Mouse (Mus musculus): ENCODE data around the gene Slc39a11. TPM values are rescaled to one million over a fixed set of nuclear protein-coding genes. Genes with fewer than 3 reads are reported as not detected.

Slc39a11 gene
- polyA plus RNA-seq, 1 experiment from 2014 or later = 25.4 TPM

DNA sequence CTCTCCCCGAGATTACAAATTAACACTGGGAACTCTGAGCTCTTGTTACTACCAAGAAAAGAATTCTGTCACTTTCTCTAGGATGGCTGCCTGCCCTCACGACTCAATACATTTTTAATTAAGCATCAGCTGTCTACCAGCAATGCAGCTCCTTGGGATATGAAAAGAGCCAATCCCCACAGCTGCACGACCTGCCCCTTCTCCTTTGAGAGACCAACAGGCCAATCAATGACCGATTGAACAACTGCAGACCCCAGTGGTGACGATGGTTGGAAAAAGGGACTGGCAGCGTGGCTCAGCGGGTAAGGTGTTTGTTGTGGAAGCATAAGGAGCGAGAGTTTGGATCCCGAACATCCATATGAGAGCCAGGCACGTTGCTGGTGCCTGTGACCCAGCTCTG, 181.9 kb downstream of the Slc39a11 start:
- no peaks in the 10 kb centered on the region for H3K36me3 ChIP-seq (ENCODE audit: insufficient read depth, low read length)
- H3K4me1 ChIP-seq (ENCODE audit: insufficient read depth, low read length) = peaks cover 5% of the 10 kb centered on the region; the same call in 1 of the 2 replicates
- no peak overlapping the region for H3K4me3 ChIP-seq (ENCODE audit: low read length)
- no peak for ATAC-seq (ENCODE audit: low FRiP score, low TSS enrichment)
- no peak overlapping the region for H3K9ac ChIP-seq (replicated peaks; ENCODE audit: low read length)
- H3K27ac ChIP-seq (ENCODE audit: low read length) = no peak overlapping the region
- WGBS = 72% methylated on average over 10 of the region's 10 CpGs
- H3K27me3 ChIP-seq (ENCODE audit: insufficient read depth, low read length) = no peaks in the 10 kb centered on the region
- no peak overlapping the region for H3K4me2 ChIP-seq (replicated peaks; ENCODE audit: low read depth, low read length)
- H3K9me3 ChIP-seq (ENCODE audit: low read length) = no peaks in the 10 kb centered on the region

DNA sequence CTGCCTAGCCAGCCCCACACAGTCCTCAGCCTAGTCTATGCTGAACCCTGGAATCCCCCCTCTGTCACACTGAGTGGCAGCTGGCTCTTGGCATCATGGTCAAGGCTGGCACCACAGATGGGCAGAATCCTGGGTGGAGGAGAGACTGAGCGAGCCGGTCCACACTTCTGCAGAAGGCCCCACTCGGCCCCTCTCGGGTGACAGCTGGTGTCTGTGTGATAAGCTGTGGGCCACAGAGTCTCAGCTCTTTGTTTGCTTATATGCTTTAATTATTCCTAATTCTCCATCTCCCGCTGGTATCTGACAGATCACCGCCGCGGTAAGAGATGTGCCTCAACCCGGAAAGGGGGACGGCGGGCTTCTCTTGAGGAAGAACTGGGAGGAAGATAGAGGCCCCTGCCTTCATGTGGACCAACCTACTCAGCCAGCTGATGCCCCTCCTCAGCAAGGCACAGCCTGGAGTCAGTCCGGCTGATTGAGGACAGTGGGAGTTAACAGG, 182.5 kb downstream of the Slc39a11 start:
- 85% methylated on average over 12 of the region's 12 CpGs for WGBS

DNA sequence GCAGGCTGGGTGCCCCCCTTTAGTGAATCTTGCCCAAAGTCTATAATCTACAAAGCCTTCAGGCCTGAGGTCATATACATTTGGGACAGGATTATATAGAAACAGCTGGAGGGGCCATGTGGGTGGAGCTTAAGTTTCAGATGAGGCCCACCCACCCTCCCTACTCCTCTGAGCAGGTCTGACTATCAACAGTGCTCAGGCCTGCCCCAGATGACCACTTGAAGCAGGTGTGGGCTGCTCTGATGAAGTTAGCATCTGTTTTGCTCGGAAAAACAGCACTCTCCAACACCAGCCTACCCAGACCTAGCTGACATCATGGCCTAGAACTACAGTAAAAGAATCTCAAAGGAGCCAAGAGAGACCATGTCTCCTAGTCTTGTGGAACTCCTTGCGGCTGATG, 189.8 kb downstream of the Slc39a11 start:
- 84% methylated on average over 2 of the region's 2 CpGs for WGBS

More for the DNA sequence above, 182.5 kb downstream of the Slc39a11 start:
- Histone ChIP-seq H3K27me3 (ENCODE audit: insufficient read depth, low read length) (no peaks in the 10 kb centered on the region), H3K9me3 (ENCODE audit: low read length) (no peaks in the 10 kb centered on the region), H3K4me3 (ENCODE audit: low read length) (no peak overlapping the region), H3K4me1 (ENCODE audit: insufficient read depth, low read length) (peaks cover 5% of the 10 kb centered on the region; the same call in 1 of the 2 replicates), H3K36me3 (ENCODE audit: insufficient read depth, low read length) (no peaks in the 10 kb centered on the region), H3K9ac (replicated peaks; ENCODE audit: low read length) (no peak overlapping the region), H3K27ac (ENCODE audit: low read length) (no peak overlapping the region), H3K4me2 (replicated peaks; ENCODE audit: low read depth, low read length) (no peak overlapping the region)
- no peak for ATAC-seq (ENCODE audit: low FRiP score, low TSS enrichment)

DNA sequence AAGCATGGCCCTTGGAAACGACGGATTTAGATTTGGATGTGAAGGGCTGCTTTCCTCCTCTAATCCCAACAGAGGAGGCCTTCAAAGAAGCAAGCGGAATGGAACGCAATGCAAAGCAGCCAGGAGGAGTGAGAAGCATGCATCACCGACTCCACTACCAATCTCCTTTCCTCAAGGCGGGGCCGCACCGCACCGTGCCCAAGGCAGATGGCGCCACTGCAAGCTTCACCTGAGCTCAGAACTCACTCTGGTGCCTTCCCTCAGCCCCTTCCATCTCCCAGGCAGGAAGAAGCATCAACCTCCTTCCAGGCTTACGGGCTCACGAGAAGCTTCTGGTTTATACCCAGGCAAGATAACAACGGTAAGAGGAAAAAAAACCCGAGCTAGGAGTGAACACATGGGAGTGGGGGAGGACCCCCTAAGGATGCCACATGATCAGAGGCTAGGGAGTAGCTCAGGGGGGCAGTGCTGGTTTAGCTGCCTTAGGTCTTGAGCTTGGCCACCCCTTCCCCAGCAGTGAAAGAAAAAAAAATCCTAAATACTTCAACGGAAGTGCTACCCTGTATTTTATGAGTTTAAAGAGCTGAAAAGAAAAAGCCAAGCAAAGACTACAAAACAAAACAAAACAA, 191.2 kb downstream of the Slc39a11 start:
- ATAC-seq (ENCODE audit: low FRiP score, low TSS enrichment) = peak; percentile 72
- Histone ChIP-seq H3K4me1 (ENCODE audit: insufficient read depth, low read length) (peaks cover 11% of the 10 kb centered on the region), H3K4me3 (ENCODE audit: low read length) (no peak overlapping the region), H3K36me3 (ENCODE audit: insufficient read depth, low read length) (no peaks in the 10 kb centered on the region), H3K27ac (ENCODE audit: low read length) (peak overlapping the region; percentile 31; the same call in 1 of the 2 replicates), H3K27me3 (ENCODE audit: insufficient read depth, low read length) (no peaks in the 10 kb centered on the region), H3K9me3 (ENCODE audit: low read length) (0 out of 2 replicates have a peak, but pooled peaks cover 8% of the 10 kb centered on the region), H3K9ac (replicated peaks; ENCODE audit: low read length) (no peak overlapping the region), H3K4me2 (replicated peaks; ENCODE audit: low read depth, low read length) (0 out of 2 replicates have a peak overlapping the region, but pooled peaks have one; percentile 3)
- WGBS = 35% methylated on average over 15 of the region's 15 CpGs

More for the DNA sequence above, 189.8 kb downstream of the Slc39a11 start:
- Histone ChIP-seq H3K36me3 (ENCODE audit: insufficient read depth, low read length) (no peaks in the 10 kb centered on the region), H3K9ac (replicated peaks; ENCODE audit: low read length) (no peak overlapping the region), H3K4me3 (ENCODE audit: low read length) (no peak overlapping the region), H3K4me2 (replicated peaks; ENCODE audit: low read depth, low read length) (no peak overlapping the region), H3K9me3 (ENCODE audit: low read length) (0 out of 2 replicates have a peak, but pooled peaks cover 8% of the 10 kb centered on the region), H3K27me3 (ENCODE audit: insufficient read depth, low read length) (no peaks in the 10 kb centered on the region), H3K4me1 (ENCODE audit: insufficient read depth, low read length) (peaks cover 11% of the 10 kb centered on the region), H3K27ac (ENCODE audit: low read length) (no peak overlapping the region)
- 0 out of 2 replicates have a peak, but pooled peaks have one; percentile 26 for ATAC-seq (ENCODE audit: low FRiP score, low TSS enrichment)

DNA sequence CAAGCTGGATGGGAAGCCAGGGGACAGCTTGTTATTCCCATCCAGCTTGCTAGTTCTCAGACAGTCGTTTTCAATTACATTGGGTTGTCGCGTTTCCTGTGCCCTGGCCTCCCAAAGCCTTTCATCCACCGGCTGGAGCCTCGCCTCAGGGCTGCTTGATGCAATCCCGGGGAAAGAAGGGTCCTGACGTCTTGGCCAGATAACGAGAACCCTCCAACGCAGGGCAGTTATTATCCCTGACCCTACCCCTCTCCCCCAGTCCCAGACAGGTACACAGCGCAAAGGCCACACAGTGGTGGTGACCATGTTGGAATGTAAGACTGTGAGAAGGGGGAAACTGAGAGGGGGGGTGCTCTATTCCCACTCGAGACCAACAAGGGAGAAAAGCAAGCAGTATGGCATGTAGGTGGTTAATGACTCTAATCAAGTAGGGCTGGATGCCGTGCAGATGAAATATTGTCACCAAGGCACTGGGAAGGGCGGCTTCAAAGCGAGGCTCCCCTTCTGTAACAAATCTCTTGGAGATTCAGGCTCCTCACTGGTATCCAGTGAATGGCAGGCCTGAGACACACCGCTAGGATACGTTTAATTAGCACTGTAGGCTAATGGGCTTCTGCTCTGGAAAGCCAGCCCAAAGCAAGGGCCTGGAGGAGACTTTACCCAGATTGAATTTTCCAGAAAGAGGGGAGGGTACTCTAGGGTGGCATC, 196.9 kb downstream of the Slc39a11 start:
- Histone ChIP-seq H3K36me3 (ENCODE audit: insufficient read depth, low read length) (no peaks in the 10 kb centered on the region), H3K9me3 (ENCODE audit: low read length) (no peaks in the 10 kb centered on the region), H3K4me3 (ENCODE audit: low read length) (no peak overlapping the region), H3K4me2 (replicated peaks; ENCODE audit: low read depth, low read length) (no peak overlapping the region), H3K9ac (replicated peaks; ENCODE audit: low read length) (no peak overlapping the region), H3K27me3 (ENCODE audit: insufficient read depth, low read length) (no peaks in the 10 kb centered on the region), H3K27ac (ENCODE audit: low read length) (no peak overlapping the region), H3K4me1 (ENCODE audit: insufficient read depth, low read length) (peaks cover 8% of the 10 kb centered on the region)
- peak; percentile 31; the same call in 1 of the 2 replicates for ATAC-seq (ENCODE audit: low FRiP score, low TSS enrichment)
- 14% methylated on average over 16 of the region's 16 CpGs for WGBS

DNA sequence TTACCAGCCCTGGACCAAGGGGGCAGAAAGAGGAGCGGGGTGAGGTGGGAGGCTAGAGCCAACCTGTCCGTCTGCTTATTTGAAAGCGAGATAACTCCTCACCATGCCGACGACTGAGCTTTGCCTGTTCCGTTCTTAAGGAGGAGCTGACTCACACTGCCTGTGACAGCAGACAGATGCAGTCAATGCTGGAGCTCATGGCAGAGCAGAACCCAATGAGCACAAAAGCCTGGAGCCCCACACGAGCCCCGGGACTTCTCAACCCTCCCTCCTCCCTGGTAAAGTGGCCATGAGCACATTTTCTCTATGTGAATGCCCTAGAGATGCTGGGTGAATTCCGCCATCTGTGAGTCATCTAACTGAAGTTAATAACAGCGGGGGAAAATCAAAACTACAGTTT, 198.6 kb downstream of the Slc39a11 start:
- WGBS = 76% methylated on average over 10 of the region's 10 CpGs
- H3K27me3 ChIP-seq (ENCODE audit: insufficient read depth, low read length) = no peaks in the 10 kb centered on the region
- no peaks in the 10 kb centered on the region for H3K36me3 ChIP-seq (ENCODE audit: insufficient read depth, low read length)
- no peak overlapping the region for H3K4me3 ChIP-seq (ENCODE audit: low read length)
- no peak for ATAC-seq (ENCODE audit: low FRiP score, low TSS enrichment)
- H3K9me3 ChIP-seq (ENCODE audit: low read length) = 0 out of 2 replicates have a peak, but pooled peaks cover 4% of the 10 kb centered on the region
- H3K9ac ChIP-seq (replicated peaks; ENCODE audit: low read length) = no peak overlapping the region
- peaks cover 8% of the 10 kb centered on the region for H3K4me1 ChIP-seq (ENCODE audit: insufficient read depth, low read length)
- H3K27ac ChIP-seq (ENCODE audit: low read length) = no peak overlapping the region
- no peak overlapping the region for H3K4me2 ChIP-seq (replicated peaks; ENCODE audit: low read depth, low read length)

DNA sequence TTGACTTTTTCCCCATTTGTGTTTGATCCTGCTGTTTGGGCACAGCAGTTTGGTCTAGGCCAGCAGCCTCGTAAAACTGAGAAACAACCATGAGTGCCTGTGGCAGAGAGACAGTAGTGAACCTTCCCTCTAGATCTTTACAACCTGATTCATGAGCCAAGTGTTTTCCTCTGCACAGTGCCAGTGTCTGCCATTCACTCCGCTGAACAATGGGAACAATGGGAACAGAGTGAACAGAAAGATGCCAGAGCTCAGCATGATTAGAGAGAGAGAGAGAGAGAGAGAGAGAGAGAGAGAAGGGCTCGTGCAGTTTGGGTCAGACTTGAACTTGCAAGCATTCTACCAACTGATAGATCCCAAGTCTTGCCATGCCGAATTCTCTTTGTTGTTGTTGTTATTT, 199.2 kb downstream of the Slc39a11 start:
- WGBS = 83% methylated on average over 4 of the region's 4 CpGs
- H3K4me2 ChIP-seq (replicated peaks; ENCODE audit: low read depth, low read length) = no peak overlapping the region
- H3K27me3 ChIP-seq (ENCODE audit: insufficient read depth, low read length) = no peaks in the 10 kb centered on the region
- H3K4me1 ChIP-seq (ENCODE audit: insufficient read depth, low read length) = peaks cover 8% of the 10 kb centered on the region
- no peak overlapping the region for H3K27ac ChIP-seq (ENCODE audit: low read length)
- 0 out of 2 replicates have a peak, but pooled peaks cover 10% of the 10 kb centered on the region for H3K9me3 ChIP-seq (ENCODE audit: low read length)
- H3K4me3 ChIP-seq (ENCODE audit: low read length) = no peak overlapping the region
- H3K9ac ChIP-seq (replicated peaks; ENCODE audit: low read length) = no peak overlapping the region
- no peak for ATAC-seq (ENCODE audit: low FRiP score, low TSS enrichment)
- H3K36me3 ChIP-seq (ENCODE audit: insufficient read depth, low read length) = no peaks in the 10 kb centered on the region

DNA sequence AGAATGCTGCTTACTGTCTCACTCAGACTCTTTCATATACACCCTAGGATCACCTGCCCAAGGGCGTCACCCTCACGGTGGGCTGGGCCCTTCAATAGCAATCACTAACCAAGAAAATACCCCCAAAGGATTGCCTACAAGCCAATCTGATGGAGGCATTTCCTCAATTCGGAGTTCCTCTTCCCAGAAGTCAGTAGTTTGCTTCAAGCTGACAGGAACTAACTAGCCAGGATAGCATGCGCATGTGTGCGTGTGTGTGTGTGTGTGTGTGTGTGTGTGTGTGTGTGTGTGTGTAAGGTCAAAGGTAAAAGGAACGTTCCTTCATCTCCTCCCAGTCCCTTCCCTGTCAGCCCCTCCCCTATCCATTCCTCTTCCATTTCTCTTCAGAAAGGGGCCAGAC, 199.9 kb downstream of the Slc39a11 start:
- no peak overlapping the region for H3K4me3 ChIP-seq (ENCODE audit: low read length)
- no peaks in the 10 kb centered on the region for H3K36me3 ChIP-seq (ENCODE audit: insufficient read depth, low read length)
- no peak overlapping the region for H3K27ac ChIP-seq (ENCODE audit: low read length)
- WGBS = 75% methylated on average over 6 of the region's 6 CpGs
- H3K27me3 ChIP-seq (ENCODE audit: insufficient read depth, low read length) = no peaks in the 10 kb centered on the region
- no peak overlapping the region for H3K9ac ChIP-seq (replicated peaks; ENCODE audit: low read length)
- no peak for ATAC-seq (ENCODE audit: low FRiP score, low TSS enrichment)
- peaks cover 8% of the 10 kb centered on the region for H3K4me1 ChIP-seq (ENCODE audit: insufficient read depth, low read length)
- no peak overlapping the region for H3K4me2 ChIP-seq (replicated peaks; ENCODE audit: low read depth, low read length)
- 0 out of 2 replicates have a peak, but pooled peaks cover 10% of the 10 kb centered on the region for H3K9me3 ChIP-seq (ENCODE audit: low read length)

DNA sequence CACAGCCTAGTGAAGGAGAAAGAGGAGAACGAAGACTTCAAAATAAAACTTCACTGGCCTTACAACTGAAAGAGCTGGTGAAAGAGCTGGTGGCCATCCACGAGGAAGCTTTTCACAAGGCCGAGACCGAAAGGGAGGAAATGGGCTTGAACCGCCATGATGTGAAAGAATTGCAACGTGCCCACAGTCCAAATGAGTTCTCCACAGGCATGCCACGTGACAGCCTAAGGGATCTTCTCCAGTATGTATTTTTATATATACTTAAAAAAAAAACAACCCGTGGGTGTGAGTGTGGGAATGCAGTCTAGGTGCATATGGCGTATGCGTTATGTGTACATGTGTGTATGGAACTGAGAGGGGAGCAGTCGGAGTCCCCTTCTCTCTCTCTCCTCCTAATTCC, 207.8 kb downstream of the Slc39a11 start:
- Histone ChIP-seq H3K4me1 (ENCODE audit: insufficient read depth, low read length) (no peaks in the 10 kb centered on the region), H3K27me3 (ENCODE audit: insufficient read depth, low read length) (no peaks in the 10 kb centered on the region), H3K9me3 (ENCODE audit: low read length) (peaks cover 12% of the 10 kb centered on the region), H3K9ac (replicated peaks; ENCODE audit: low read length) (no peak overlapping the region), H3K4me3 (ENCODE audit: low read length) (no peak overlapping the region), H3K27ac (ENCODE audit: low read length) (no peak overlapping the region), H3K4me2 (replicated peaks; ENCODE audit: low read depth, low read length) (no peak overlapping the region), H3K36me3 (ENCODE audit: insufficient read depth, low read length) (0 out of 2 replicates have a peak, but pooled peaks cover 2% of the 10 kb centered on the region)
- ATAC-seq (ENCODE audit: low FRiP score, low TSS enrichment) = no peak
- 96% methylated on average over 11 of the region's 11 CpGs for WGBS

Data from kidney, embryonic 16.5 days (tissue).